Mouse (Mus musculus) 3T3-L1 (cell line): ENCODE results near the gene Lag3.

Experiments
- DNase-seq: peaks from one replicate; pipeline ENCODE4 v3.0.0-alpha.2; 2015; ENCODE audit warnings: low read depth, low spot score

The Lag3 gene

GRCm38 (mm10) chr6:124860511-124860910 is 51.0 kb downstream of the Lag3 start:
- DNase-seq, result no peak

- peak; percentile 93 for DNase-seq
Observed at GRCm38 (mm10) chr6:124859725-124860124, 51.8 kb downstream of the Lag3 start.

- no peak for DNase-seq
Observed at GRCm38 (mm10) chr6:124858561-124859318, 52.8 kb downstream of the Lag3 start.

GRCm38 (mm10) chr6:124857840-124858530 is 53.5 kb downstream of the Lag3 start:
- DNase-seq, result peak; percentile 21

- peak; percentile 80 for DNase-seq
Observed at GRCm38 (mm10) chr6:124856916-124857839, 54.3 kb downstream of the Lag3 start, which contains the start of gene P3h3. Gene P3h3 (minus strand): TSS chr6:124857752.

GRCm38 (mm10) chr6:124856321-124856720 is 55.2 kb downstream of the Lag3 start:
- peak; percentile 17 for DNase-seq

- no peak for DNase-seq
Observed at GRCm38 (mm10) chr6:124854647-124855046, 56.9 kb downstream of the Lag3 start.
